Mouse (Mus musculus) cerebellum, postnatal 14 days (tissue): ENCODE measurements around the gene Meiob.

Experiments used
- DNase-seq, 2 experiments: peaks; one replicate each; pipeline ENCODE4 v3.0.0; 2021; ENCODE audit warnings: mixed read lengths in 2 of 2

Gene Meiob

GRCm38 (mm10) chr17:24874405-24874745 lies 70.3 kb downstream of the Meiob start:
- DNase-seq: no peak

- no peak for DNase-seq
These were observed 70.9 kb downstream of the Meiob start for GRCm38 (mm10) chr17:24874989-24875388.

- DNase-seq: no peak
These were observed 73.4 kb downstream of the Meiob start for GRCm38 (mm10) chr17:24877336-24878116.

- DNase-seq: no peak
These were observed 74.0 kb downstream of the Meiob start for GRCm38 (mm10) chr17:24878117-24878397.

- no peak for DNase-seq
These were observed 74.4 kb downstream of the Meiob start for GRCm38 (mm10) chr17:24878531-24878930.

GRCm38 (mm10) chr17:24881738-24882440 lies 77.8 kb downstream of the Meiob start:
- peak in 1 of 2 experiments; percentile 69 for DNase-seq

GRCm38 (mm10) chr17:24884391-24884790 lies 80.3 kb downstream of the Meiob start:
- DNase-seq: no peak

- DNase-seq: peak; percentile 33 to 58
These were observed 81.5 kb downstream of the Meiob start for GRCm38 (mm10) chr17:24885356-24886133.

GRCm38 (mm10) chr17:24886134-24886931 lies 82.2 kb downstream of the Meiob start, which contains the start of the genes Nubp2 and Spsb3:
Gene Nubp2 (minus strand): TSS chr17:24886349.
Gene Spsb3 (plus strand): TSS chr17:24886643.
- peak; percentile 99 for DNase-seq

- no peak for DNase-seq
These were observed 82.8 kb downstream of the Meiob start for GRCm38 (mm10) chr17:24886932-24887271.

GRCm38 (mm10) chr17:24887291-24888080 lies 83.4 kb downstream of the Meiob start:
- DNase-seq: peak; percentile 56 to 57

- no peak for DNase-seq
These were observed 84.8 kb downstream of the Meiob start for GRCm38 (mm10) chr17:24888862-24889261.
